Mouse (Mus musculus) lung, postnatal 10 days (tissue): ENCODE measurements at regions not wholly inside any gene's neighbourhood (a gene's known extent, or its start where the extent isn't known, plus 50 kb on each side); places are given as distances from the start of the nearest gene placed in this dataset.
"Not testable (repeated sequence)": the region's sequence is repeated elsewhere in the genome, so short reads cannot be mapped to it uniquely, and the experiment has no call there.

Source experiments
- DNase-seq: peaks from one replicate; pipeline ENCODE4 v3.0.0; 2021

GRCm38 (mm10) chr9:25655767-25656513 lies 174.6 kb downstream of the Eepd1 start:
- peak; percentile 64 for DNase-seq

- no peak for DNase-seq
Observed at GRCm38 (mm10) chr9:25656534-25656933, 175.2 kb downstream of the Eepd1 start.

- no peak for DNase-seq
Observed at GRCm38 (mm10) chr9:25683635-25684333, 202.4 kb downstream of the Eepd1 start.

- DNase-seq = peak; percentile 32
Observed at GRCm38 (mm10) chr9:25693632-25694031, 212.3 kb downstream of the Eepd1 start.

- no peak for DNase-seq
Observed at GRCm38 (mm10) chr9:25695018-25695417, 213.7 kb downstream of the Eepd1 start.

GRCm38 (mm10) chr9:25713636-25714035 lies 232.3 kb downstream of the Eepd1 start:
- DNase-seq = no peak

DNA sequence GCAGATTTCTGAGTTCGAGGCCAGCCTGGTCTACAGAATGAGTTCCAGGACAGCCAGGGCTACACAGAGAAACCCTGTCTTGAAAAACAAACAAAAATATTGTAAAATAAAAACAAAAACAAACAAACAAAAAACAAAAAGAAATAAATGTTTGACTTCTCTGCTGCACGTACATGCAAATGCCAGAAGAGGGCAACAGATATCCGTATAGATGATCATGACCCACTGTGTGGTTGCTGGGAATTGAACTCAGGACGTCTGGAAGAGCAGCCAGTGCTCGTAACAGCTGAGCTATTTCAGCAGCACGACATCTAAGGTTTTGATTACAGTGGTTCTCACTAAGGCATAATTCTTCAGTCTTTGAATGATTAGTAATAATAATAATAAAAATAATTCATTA lies 262.8 kb downstream of the Eepd1 start:
- DNase-seq = no peak

GRCm38 (mm10) chr9:25751138-25751537 lies 269.8 kb downstream of the Eepd1 start:
- DNase-seq = no peak

DNA sequence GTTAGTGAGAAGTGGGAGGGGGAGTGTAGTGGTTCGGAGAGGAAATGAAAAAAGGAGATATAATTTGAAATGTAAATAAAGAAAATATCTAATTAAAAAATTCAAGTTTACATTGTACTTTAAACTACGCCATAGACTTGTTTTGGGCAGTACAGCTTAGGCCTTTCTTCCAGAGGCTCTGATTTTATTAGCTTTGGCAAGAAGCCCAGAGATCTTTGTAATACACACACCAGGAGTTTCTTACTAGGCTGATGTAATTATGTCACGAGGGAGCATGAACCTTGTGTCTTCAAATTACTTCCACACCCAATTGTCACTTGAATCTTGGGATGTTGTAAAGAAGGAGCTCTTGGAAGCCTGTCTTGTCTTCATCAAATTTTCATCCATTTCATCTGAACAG lies 292.6 kb downstream of the Eepd1 start:
- no peak for DNase-seq

- no peak for DNase-seq
Observed at GRCm38 (mm10) chr9:25782631-25783030, 301.3 kb downstream of the Eepd1 start.

DNA sequence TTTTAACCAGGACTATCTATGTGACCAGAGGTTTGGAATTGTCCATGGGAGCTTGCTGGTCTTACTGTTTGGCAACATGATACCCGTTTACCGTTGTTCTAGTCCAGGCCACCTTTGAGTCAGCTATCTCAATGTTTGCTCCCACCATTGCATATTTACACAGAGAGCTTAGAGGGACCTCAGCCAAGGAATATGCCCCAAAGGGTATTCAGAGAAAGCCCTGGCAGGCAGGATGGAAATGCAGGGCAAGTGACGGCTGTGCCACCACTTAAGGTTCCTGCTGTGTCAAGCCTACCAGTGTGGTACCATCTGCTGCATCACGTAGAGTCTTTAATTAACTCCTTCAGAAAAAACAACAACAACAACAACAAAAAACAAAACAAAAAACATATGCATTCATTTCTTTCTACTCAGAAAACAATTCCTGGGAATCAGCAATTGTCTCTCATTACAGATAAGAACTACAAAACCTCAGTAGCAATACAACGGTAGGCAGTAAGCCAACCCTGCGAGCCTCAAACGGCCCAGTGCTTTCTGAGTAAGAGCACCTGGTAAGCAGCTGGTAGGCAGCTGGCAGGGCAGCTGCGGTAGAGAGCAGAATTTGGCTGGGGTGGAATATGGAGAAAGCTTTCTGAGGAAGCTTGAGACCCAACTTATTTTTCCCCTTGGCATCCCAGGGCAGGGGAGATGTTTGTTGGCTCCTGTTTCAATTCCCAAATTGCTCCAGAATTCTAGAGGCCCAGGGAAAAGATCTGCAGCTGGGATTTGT lies 314.0 kb downstream of the Eepd1 start:
- DNase-seq = peak; percentile 43

- no peak for DNase-seq
Observed at GRCm38 (mm10) chr9:25809562-25809961, 328.2 kb downstream of the Eepd1 start.

- DNase-seq = no peak
Observed at GRCm38 (mm10) chr9:25833295-25833694, 351.9 kb downstream of the Eepd1 start.

DNA sequence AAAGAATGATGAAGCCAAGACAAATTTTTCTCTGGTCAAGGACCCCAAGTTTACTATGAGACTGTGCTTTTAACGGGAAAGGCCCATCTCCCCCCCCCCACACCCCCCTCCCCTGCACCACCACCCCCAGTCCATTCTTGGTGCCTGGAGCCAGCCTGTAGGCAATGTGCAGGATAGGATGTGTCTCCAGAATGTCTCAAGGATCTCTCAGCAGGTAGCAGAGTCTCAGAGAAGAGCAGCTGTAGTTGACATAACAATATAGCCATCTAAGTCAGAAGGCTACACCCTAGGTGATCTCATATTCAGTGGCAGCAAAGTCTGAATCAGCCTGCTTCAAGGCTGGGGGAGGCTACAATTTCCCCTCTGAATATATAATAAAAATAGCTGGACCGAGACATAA lies 368.6 kb downstream of the Eepd1 start:
- DNase-seq = not testable (repeated sequence)

DNA sequence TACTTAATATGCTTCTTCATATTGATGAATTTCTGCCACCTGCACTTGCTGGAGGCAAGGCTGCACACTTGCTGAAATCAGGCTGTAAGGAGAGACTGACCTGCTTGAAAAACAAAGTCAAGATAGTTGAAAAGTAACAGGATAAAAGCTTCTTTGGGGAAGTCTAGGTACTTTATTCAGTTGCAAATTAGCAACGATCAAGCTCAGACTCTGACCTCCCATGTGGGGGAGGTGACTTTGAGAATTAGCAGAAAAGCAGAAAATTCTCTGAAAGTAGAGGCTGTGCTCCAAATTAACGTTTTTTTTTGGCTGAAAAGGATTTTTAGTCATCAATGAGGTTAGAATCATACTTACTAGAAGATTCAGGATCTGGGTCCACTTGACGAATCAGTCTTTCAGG lies 369.3 kb downstream of the Eepd1 start:
- DNase-seq = not testable (repeated sequence)

GRCm38 (mm10) chr9:25854545-25854944 lies 373.2 kb downstream of the Eepd1 start:
- no peak for DNase-seq

DNA sequence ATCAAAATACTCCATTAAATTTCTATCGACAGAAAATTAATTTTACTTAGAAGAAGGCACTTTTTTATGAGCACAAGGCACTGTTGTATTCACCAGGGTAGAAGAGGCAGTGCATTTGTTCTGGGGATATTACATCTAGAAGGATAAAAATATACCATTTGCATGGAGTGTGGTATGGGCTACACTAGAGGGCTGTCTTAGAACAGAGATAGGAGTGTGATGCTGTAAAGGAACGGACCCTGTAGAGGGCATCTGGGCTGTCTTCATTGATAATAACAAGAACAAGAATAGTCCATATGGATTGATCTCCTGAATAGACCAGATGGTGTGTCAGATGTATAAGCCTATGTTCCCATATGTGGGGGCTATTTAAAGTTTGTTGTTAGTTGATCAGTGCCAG lies 388.9 kb downstream of the Eepd1 start:
- DNase-seq = no peak

DNA sequence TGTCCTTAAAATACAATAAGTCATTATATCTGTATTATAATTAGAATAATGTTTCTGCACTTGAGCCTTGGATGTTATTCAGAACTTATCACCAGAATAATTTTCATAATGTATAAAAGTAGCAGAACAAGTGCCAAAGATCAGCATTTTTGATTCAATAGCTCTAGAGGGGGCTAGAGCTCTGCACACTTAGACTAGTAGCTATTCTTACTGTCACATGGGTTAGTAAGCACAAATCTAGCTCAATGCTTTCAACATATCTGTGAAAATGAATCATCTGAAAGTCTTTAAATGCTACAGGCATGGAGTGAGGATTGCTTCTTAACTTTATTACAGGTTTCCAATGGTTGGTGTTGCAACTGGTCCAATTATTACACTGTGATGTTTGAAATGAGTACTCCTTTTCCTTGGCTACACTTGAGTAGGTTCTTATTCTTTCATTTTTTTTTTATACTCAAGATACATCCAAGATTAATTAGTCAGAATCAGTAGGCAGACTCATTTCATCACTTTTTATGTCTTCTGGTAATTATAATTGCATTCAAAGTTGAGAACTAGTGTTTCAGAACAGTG lies 415.1 kb downstream of the Eepd1 start:
- DNase-seq = no peak
